Mouse (Mus musculus) thymus, adult 2 months (tissue): ENCODE results near the gene Stk33. TPM values are rescaled to one million over a fixed set of nuclear protein-coding genes. Genes with fewer than 3 reads are reported as not detected.

Source experiments
- DNase-seq: peaks from one replicate; pipeline ENCODE4 v3.0.0; 2021
- H3K27ac ChIP-seq: fragments of 200-500 bp; 2 replicates; pipeline ENCODE4 v1.5.1; 2012; ENCODE audit warnings: low read length, control low read depth; ENCODE audit not compliant: control insufficient read depth, insufficient read depth
- H3K27me3 ChIP-seq: fragments of 200-500 bp; 2 replicates; pipeline ENCODE4 v1.6.1; 2012; ENCODE audit warnings: mild to moderate bottlenecking, low read length, moderate library complexity, mixed read lengths; ENCODE audit not compliant: control insufficient read depth, insufficient read depth
- H3K36me3 ChIP-seq: fragments of 200-500 bp; 2 replicates; pipeline ENCODE4 v1.6.1; 2012; ENCODE audit warnings: mild to moderate bottlenecking, low read length, moderate library complexity; ENCODE audit not compliant: control insufficient read depth, insufficient read depth
- H3K4me1 ChIP-seq: fragments of 200-500 bp; replicated peaks from 2 replicates; pipeline ENCODE4 v1.6.1; 2012; ENCODE audit warnings: low read length; ENCODE audit not compliant: control insufficient read depth, insufficient read depth
- H3K4me3 ChIP-seq: fragments of 200-500 bp; 2 replicates; pipeline ENCODE4 v1.5.1; 2012; ENCODE audit warnings: mild to moderate bottlenecking, low read length, control low read depth, moderate library complexity; ENCODE audit not compliant: control insufficient read depth, insufficient read depth
- CTCF ChIP-seq: fragments of 200-500 bp; IDR thresholded peaks from 2 replicates; pipeline ENCODE4 v1.5.1; 2012; ENCODE audit warnings: mild to moderate bottlenecking, control low read depth, low read length, moderate library complexity, borderline replicate concordance; ENCODE audit not compliant: control insufficient read depth, poor library complexity, insufficient read depth; ENCODE audit errors: extremely low read depth
- POLR2A ChIP-seq: fragments of 200-500 bp; IDR thresholded peaks from 2 replicates; pipeline ENCODE4 v1.6.1; 2012; ENCODE audit warnings: mild to moderate bottlenecking, low read length, control low read depth, moderate library complexity; ENCODE audit not compliant: control insufficient read depth, poor library complexity, insufficient read depth; ENCODE audit errors: extremely low read depth
- WGBS: fragments of 180-500 bp; shearing (Covaris S2); methylation state at CpG from one replicate; pipeline ENCODE4 v1.1.7; 2018; 5-methylcytosine and 5-hydroxymethylcytosine counted together
- polyA plus RNA-seq: library from polyadenylated mRNA; depleted of rRNA; stranded (reverse); fragments of >200 nt; gene quantifications from 2 replicates; pipeline ENCODE4 v1.2.3, GENCODE M21; 2012

The Stk33 gene
- polyA plus RNA-seq, 1 experiment = 0.73 TPM

GRCm38 (mm10) chr7:109282106-109282505 lies 156.8 kb downstream of the Stk33 start:
- Histone ChIP-seq H3K36me3 (no peaks in the 10 kb centered on the region), H3K4me3 (no peak overlapping the region), H3K4me1 (no peaks in the 10 kb centered on the region), H3K27ac (no peak overlapping the region), H3K27me3 (no peaks in the 10 kb centered on the region)
- TF ChIP-seq POLR2A (no peak), CTCF (no peak)
- 79% methylated on average over 4 of the region's 4 CpGs for WGBS
- DNase-seq = no peak

GRCm38 (mm10) chr7:109276622-109277021 lies 162.3 kb downstream of the Stk33 start:
- TF ChIP-seq CTCF = no peak
- TF ChIP-seq POLR2A = no peak
- H3K4me1 ChIP-seq = no peaks in the 10 kb centered on the region
- H3K27ac ChIP-seq = no peak overlapping the region
- no peak overlapping the region for H3K4me3 ChIP-seq
- 49% methylated on average over 3 of the region's 3 CpGs for WGBS
- no peaks in the 10 kb centered on the region for H3K36me3 ChIP-seq
- H3K27me3 ChIP-seq = no peaks in the 10 kb centered on the region
- no peak for DNase-seq

- Histone ChIP-seq H3K36me3 (no peaks in the 10 kb centered on the region), H3K4me3 (no peak overlapping the region), H3K27ac (no peak overlapping the region), H3K4me1 (no peaks in the 10 kb centered on the region), H3K27me3 (no peaks in the 10 kb centered on the region)
- WGBS = 94% methylated on average over 4 of the region's 4 CpGs
- TF ChIP-seq CTCF (no peak), POLR2A (no peak)
- no peak for DNase-seq
These were observed 163.0 kb downstream of the Stk33 start for GRCm38 (mm10) chr7:109275901-109276300.

GRCm38 (mm10) chr7:109275151-109275550 lies 163.7 kb downstream of the Stk33 start:
- 97% methylated on average over 3 of the region's 3 CpGs for WGBS
- H3K4me3 ChIP-seq = no peak overlapping the region
- H3K27ac ChIP-seq = no peak overlapping the region
- H3K36me3 ChIP-seq = no peaks in the 10 kb centered on the region
- TF ChIP-seq CTCF (no peak), POLR2A (no peak)
- no peak for DNase-seq
- H3K27me3 ChIP-seq = no peaks in the 10 kb centered on the region
- no peaks in the 10 kb centered on the region for H3K4me1 ChIP-seq

DNA sequence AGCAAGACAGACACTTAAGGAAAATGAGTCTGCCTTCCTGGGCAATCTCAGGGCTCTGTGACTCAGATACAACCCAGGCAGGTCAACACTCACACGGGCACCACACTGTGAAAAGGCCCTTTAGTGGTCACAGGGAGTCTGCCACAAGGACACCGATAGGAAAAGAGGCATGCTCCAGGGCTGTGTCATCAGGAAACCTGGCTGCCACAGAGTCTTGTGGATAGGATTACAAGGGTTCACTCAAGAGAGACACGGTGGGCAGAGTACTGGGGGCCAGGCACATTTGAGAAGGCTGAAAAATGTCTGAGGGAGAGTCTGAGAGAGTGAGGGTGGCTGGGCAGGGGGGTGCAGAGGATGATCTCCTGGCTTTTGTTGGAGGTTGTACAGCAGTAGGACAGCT lies 164.6 kb downstream of the Stk33 start:
- TF ChIP-seq POLR2A (no peak), CTCF (no peak)
- no peak for DNase-seq
- no peak overlapping the region for H3K27ac ChIP-seq
- no peaks in the 10 kb centered on the region for H3K4me1 ChIP-seq
- whole genome bisulfite sequencing = 76% methylated on average over 3 of the region's 3 CpGs
- no peak overlapping the region for H3K4me3 ChIP-seq
- H3K27me3 ChIP-seq = no peaks in the 10 kb centered on the region
- H3K36me3 ChIP-seq = no peaks in the 10 kb centered on the region

- H3K4me1 ChIP-seq = peaks cover 14% of the 10 kb centered on the region
- 92% methylated on average over 4 of the region's 4 CpGs for WGBS
- no peak for DNase-seq
- H3K27me3 ChIP-seq = no peaks in the 10 kb centered on the region
- H3K36me3 ChIP-seq = no peaks in the 10 kb centered on the region
- H3K4me3 ChIP-seq = no peak overlapping the region
- H3K27ac ChIP-seq = no peak overlapping the region
- TF ChIP-seq POLR2A = no peak
- TF ChIP-seq CTCF = no peak
These were observed 169.8 kb downstream of the Stk33 start for GRCm38 (mm10) chr7:109269046-109269445.

- Histone ChIP-seq H3K36me3 (no peaks in the 10 kb centered on the region), H3K4me3 (no peak overlapping the region), H3K4me1 (peaks cover 15% of the 10 kb centered on the region), H3K27ac (no peak overlapping the region), H3K27me3 (no peaks in the 10 kb centered on the region)
- TF ChIP-seq CTCF = no peak
- TF ChIP-seq POLR2A = no peak
- DNase-seq = no peak
- WGBS = 84% methylated on average over 4 of the region's 4 CpGs
These were observed 171.5 kb downstream of the Stk33 start for GRCm38 (mm10) chr7:109267370-109267769.
